Mouse (Mus musculus): ENCODE data around the gene Grap2. TPM values are rescaled to one million over a fixed set of nuclear protein-coding genes. Genes with fewer than 3 reads are reported as not detected.

The Grap2 gene
- 0.14 and 0.27 TPM in 2 replicates for polyA plus RNA-seq (2012; rRNA removed)

DNA sequence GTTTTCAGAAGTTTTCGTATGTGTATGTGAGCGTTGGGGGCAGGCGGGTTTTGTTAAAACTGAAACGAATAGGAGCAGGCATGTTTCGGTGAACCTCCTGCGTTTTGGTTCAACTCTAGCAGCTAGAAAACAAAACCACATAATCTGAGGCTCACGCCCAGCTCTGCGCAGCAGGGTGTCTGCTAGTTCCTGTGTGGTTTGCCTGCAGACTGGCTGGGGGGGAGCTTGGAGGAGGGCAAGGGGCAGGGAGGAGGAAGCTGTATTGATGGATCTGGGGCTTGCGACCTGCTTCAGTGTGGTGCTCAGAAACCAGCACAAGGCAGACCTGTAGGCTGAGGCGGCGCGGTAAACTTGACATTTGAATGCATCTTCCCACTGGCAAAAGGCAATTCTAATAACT is at the start of gene Grap2:
Gene Grap2, plus strand, starts transcription at position 304 of the 400 bp plus-strand sequence.
- no peak for DNase-seq (ENCODE audit: extremely low spot score in 1 of 2, low spot score in 1 of 2)

GRCm38 (mm10) chr15:80529955-80530869 is 42.2 kb upstream of the Grap2 start:
- peak in 1 of 2 experiments; percentile 74 for DNase-seq (ENCODE audit: extremely low spot score in 1 of 2, low spot score in 1 of 2)

GRCm38 (mm10) chr15:80531026-80531425 is 41.4 kb upstream of the Grap2 start:
- no peak for DNase-seq (ENCODE audit: extremely low spot score in 1 of 2, low spot score in 1 of 2)

GRCm38 (mm10) chr15:80532281-80533072 is 39.9 kb upstream of the Grap2 start:
- DNase-seq (ENCODE audit: extremely low spot score in 1 of 2, low spot score in 1 of 2): no peak

- DNase-seq (ENCODE audit: extremely low spot score in 1 of 2, low spot score in 1 of 2): peak; percentile 33 to 63
Measured at GRCm38 (mm10) chr15:80533274-80533673, 39.1 kb upstream of the Grap2 start.

DNA sequence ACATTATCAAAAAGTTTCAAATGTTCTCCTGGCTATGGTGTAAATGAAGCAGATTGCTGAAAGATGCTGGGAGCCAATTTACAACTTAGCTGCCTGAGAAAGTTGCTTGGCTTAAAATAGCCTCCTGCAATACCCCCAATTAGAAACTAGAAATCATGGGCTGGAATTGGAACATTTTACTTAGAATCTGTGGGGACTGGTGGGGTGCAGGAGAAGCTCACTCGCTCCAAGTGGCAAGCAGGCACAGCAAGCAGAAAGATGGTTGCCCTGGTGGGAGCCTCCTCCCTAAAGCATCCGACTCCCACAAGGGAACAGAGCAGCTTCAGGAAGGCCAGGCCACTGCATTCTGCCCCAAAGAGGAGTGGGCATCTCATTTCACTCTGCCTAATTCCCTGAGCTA is 36.3 kb upstream of the Grap2 start:
- peak; percentile 40 to 63 for DNase-seq (ENCODE audit: extremely low spot score in 1 of 2, low spot score in 1 of 2)

DNA sequence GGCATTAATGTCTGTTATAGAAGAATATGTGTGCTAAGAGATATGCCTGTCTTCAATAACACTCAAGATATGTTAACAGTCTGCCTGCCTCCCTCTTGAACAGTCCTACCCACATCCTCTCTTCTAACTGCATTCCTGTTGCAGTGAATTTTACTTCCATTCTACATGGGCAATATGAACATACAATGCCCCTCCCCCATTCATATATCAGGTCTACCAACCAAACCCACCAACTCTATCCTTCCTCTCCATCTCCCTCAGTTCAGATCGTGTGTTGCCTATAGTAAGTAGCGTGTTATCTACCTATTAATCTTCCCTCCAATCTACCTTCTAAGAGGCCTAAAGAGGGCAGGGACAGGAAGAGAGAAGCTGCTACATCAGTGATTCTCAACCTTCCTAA is 34.3 kb upstream of the Grap2 start:
- DNase-seq (ENCODE audit: extremely low spot score in 1 of 2, low spot score in 1 of 2): no peak

DNA sequence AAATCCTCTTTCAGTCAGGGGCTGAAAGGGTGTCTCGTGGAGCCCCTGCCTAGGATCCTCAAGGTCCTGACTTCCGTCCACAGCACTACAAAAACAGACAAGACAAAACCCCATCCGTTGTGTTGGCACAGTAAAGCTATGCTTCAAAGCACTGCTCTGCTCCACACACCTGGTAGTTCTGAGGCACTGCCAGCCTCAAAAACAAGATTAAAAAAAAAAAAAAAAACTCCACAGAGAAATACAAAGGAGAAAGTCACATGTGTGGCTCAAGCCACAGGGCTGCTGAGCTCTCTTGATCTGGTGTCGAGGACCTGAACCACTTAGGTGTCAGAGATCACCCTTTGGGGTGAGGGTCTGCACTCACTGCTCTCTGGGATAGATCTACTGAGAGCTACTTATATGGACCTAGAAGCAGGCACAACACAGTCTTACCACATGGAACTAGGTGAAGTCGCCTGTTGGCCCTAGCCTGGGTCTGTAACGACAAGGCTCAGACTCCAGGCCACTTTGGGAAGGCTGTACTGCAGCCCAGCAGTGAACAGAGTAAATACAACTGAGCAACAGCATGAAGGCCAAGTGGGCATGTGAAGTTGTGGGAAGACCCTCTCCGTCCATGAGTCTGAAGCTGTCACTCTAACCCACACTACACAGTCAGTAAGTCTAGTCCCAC is 33.6 kb upstream of the Grap2 start:
- no peak for DNase-seq (ENCODE audit: extremely low spot score in 1 of 2, low spot score in 1 of 2)

DNA sequence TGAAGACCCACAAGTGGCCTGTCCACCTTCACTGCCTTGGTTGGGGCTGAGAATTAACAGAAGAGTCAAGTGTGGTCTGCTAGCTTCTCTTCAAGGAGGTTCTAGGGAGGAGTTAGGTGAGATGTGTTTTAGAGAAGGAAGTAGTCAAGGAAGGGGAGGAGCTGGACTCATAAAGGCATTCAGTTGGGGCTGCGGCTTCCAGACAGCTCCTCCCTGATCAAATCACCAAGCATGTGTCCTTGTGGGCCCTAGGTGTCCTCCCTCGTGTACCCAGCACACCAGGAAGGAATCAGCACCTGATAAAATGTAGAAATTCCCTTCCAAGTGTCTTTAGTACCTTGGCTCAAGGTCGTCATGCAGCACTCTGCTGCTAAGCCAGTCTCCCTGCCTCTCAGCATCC is 28.3 kb upstream of the Grap2 start:
- DNase-seq (ENCODE audit: extremely low spot score in 1 of 2, low spot score in 1 of 2): no peak

GRCm38 (mm10) chr15:80545430-80545829 is 27.0 kb upstream of the Grap2 start:
- no peak for DNase-seq (ENCODE audit: extremely low spot score in 1 of 2, low spot score in 1 of 2)

DNA sequence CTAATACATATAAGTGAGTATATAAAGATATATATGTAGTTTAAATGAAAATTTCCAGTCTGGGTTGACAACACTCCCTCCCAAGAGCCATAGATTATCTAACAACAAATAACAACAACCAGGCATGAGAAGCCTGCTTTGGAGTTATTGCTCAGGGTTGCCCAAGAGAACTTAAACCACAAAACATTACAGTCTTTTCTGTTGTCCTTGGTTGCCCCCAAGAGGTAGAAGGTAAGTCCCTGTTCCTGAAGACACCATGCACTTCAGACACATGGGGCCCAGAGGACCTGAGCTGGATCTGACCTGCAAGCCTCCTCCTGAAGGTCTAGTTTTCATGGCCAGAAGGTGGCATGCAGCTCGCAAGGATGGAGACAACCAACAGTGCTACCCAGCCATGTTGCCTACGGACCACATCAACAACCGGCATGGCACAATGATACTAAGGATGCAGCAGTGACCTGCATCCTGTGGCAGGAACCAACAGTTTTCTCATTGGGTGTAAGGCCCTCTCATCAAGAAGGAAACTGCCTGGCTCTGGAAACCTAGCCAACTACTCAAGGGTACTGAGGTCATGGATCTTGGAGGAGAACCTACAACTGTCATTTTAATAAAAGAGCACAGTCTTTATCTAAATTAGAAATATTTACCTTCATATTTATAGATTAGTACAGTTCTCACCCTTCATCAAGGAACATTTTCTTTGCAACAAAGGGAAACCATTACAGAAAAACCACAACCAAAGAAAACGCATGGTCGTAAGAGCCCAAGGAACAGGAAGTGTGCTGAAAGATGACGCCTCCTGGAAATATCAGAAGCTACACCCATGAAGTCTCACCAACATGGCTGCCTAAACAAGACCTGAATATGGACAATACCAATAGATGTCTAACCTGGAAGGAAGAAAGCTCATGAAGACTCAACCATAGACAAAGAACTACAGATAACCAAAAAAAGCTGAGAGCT is 17.3 kb upstream of the Grap2 start:
- no peak for DNase-seq (ENCODE audit: extremely low spot score in 1 of 2, low spot score in 1 of 2)

DNA sequence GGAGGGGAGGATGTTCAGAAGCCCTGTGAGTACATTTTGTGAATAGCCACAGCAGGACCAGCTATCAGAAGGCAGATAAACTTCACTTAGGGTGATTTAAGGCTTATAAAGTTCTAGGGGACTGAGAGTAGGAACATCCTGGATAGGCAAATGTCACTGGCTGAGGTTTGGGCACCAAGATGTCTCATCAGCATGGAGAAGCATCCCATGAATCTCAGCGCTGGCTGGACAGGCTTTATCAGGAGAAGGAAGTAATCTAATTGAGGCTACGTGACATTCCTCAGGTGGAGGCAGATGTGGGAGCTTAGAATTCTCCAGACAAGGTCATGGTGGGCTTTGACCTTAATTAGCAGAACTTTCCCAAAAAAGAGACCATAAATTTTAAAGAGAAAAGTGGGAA is 16.4 kb upstream of the Grap2 start:
- DNase-seq (ENCODE audit: extremely low spot score in 1 of 2, low spot score in 1 of 2): no peak

GRCm38 (mm10) chr15:80557745-80558144 is 14.6 kb upstream of the Grap2 start:
- no peak for DNase-seq (ENCODE audit: extremely low spot score in 1 of 2, low spot score in 1 of 2)

DNA sequence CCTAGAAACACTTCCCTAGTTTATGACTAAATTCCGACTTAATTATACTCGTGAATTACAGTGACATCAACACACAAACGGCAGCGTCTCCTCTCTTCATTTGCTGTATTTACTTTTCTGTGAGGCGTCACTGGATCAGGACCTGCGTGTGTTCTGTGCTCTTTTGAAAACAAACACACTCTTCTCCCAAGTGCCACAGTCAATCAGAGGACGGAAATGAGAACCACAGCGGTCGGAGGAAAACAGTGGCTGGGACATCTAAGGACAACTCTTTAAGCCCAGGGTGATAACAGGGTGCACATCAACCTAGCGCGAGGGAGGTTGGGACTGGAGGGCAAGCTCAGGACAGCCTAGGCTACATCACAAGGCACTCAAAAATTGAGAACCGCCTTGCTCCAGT is 12.9 kb upstream of the Grap2 start:
- no peak for DNase-seq (ENCODE audit: extremely low spot score in 1 of 2, low spot score in 1 of 2)

- no peak for DNase-seq (ENCODE audit: extremely low spot score in 1 of 2, low spot score in 1 of 2)
Measured at GRCm38 (mm10) chr15:80559978-80560377, 12.4 kb upstream of the Grap2 start.

- peak in 1 of 2 experiments; percentile 19 for DNase-seq (ENCODE audit: extremely low spot score in 1 of 2, low spot score in 1 of 2)
Measured at GRCm38 (mm10) chr15:80560646-80561580, 11.5 kb upstream of the Grap2 start.

GRCm38 (mm10) chr15:80562446-80562845 is 9.9 kb upstream of the Grap2 start:
- DNase-seq (ENCODE audit: extremely low spot score in 1 of 2, low spot score in 1 of 2): no peak

- no peak for DNase-seq (ENCODE audit: extremely low spot score in 1 of 2, low spot score in 1 of 2)
Measured at GRCm38 (mm10) chr15:80563634-80564208, 8.7 kb upstream of the Grap2 start.

Data from frontal cortex, adult 2 months (tissue).